Mouse (Mus musculus) left cerebral cortex, adult 8-10 months (tissue): ENCODE measurements around the gene Pigk. TPM values are rescaled to one million over a fixed set of nuclear protein-coding genes. Genes with fewer than 3 reads are reported as not detected.
"Not testable (repeated sequence)": the region's sequence is repeated elsewhere in the genome, so short reads cannot be mapped to it uniquely, and the experiment has no call there.

ENCODE experiments used
- DNase-seq, 2 experiments: peaks; one replicate each; pipeline ENCODE4 v3.0.0; 2022; ENCODE audit warnings: low spot score in 2 of 2
- total RNA-seq, 4 experiments: library from RNA; stranded (reverse); gene quantifications; 2 replicates each; pipeline ENCODE4 v1.2.4; 2022

Pigk gene
- total RNA-seq, 4 experiments from 2014 or later = 52.5 to 68.3 (median 54.0) TPM

- no peak for DNase-seq
These were observed 50.8 kb downstream of the Pigk start for GRCm38 (mm10) chr3:152764516-152765312.

- no peak for DNase-seq
These were observed 53.6 kb downstream of the Pigk start for GRCm38 (mm10) chr3:152767485-152767884.

- no peak for DNase-seq
These were observed 56.2 kb downstream of the Pigk start for GRCm38 (mm10) chr3:152770056-152770455.

GRCm38 (mm10) chr3:152776363-152776762, 62.5 kb downstream of the Pigk start:
- DNase-seq = no peak

- no peak for DNase-seq
These were observed 63.1 kb downstream of the Pigk start for GRCm38 (mm10) chr3:152776872-152777540.

GRCm38 (mm10) chr3:152779819-152780218, 65.9 kb downstream of the Pigk start:
- no peak for DNase-seq

- DNase-seq = no peak
These were observed 69.9 kb downstream of the Pigk start for GRCm38 (mm10) chr3:152783792-152784191.

- DNase-seq = not testable (repeated sequence)
These were observed 70.5 kb downstream of the Pigk start for GRCm38 (mm10) chr3:152784353-152784752.

GRCm38 (mm10) chr3:152788301-152788953, 74.5 kb downstream of the Pigk start:
- not testable (repeated sequence) for DNase-seq

- DNase-seq = no peak
These were observed 78.7 kb downstream of the Pigk start for GRCm38 (mm10) chr3:152792601-152793000.

- no peak for DNase-seq
These were observed 79.1 kb downstream of the Pigk start for GRCm38 (mm10) chr3:152793006-152793405.

GRCm38 (mm10) chr3:152796216-152796615, 82.3 kb downstream of the Pigk start:
- DNase-seq = no peak

GRCm38 (mm10) chr3:152797354-152797753, 83.5 kb downstream of the Pigk start:
- DNase-seq = no peak

GRCm38 (mm10) chr3:152799738-152800431, 86.0 kb downstream of the Pigk start:
- DNase-seq = no peak

- DNase-seq = no peak
These were observed 100.0 kb downstream of the Pigk start for GRCm38 (mm10) chr3:152813905-152814304.

- no peak for DNase-seq
These were observed 101.2 kb downstream of the Pigk start for GRCm38 (mm10) chr3:152815110-152815509.

GRCm38 (mm10) chr3:152820406-152820805, 106.5 kb downstream of the Pigk start:
- DNase-seq = no peak

GRCm38 (mm10) chr3:152821202-152821601, 107.3 kb downstream of the Pigk start:
- DNase-seq = no peak

- DNase-seq = no peak
These were observed 117.5 kb downstream of the Pigk start for GRCm38 (mm10) chr3:152831377-152831776.

- DNase-seq = no peak
These were observed 118.1 kb downstream of the Pigk start for GRCm38 (mm10) chr3:152831974-152832373.

GRCm38 (mm10) chr3:152832436-152832835, 118.5 kb downstream of the Pigk start:
- no peak for DNase-seq

GRCm38 (mm10) chr3:152837407-152837806, 123.5 kb downstream of the Pigk start:
- DNase-seq = no peak
